Comparison of ENCODE assay signal across 1 mouse cellular context in genomic region chr6:71197636-71198535, GRCm38 (mm10).
TF ChIP-seq lines count a peak whose summit lies in the region.

No protein-coding gene starts in this region.

TF ChIP-seq in CH12.LX, 34 proteins besides CTCF, POLR2A, EP300 and RAD21 (continued from another document):
- TF ChIP-seq RCOR1 (conservative IDR thresholded peaks at IDR 0.05; ENCODE audit: low read depth, low read length) (peak; percentile 51; the same call in 1 of the 2 replicates), USF2 (conservative IDR thresholded peaks at IDR 0.05; ENCODE audit: low read depth, low read length) (no peak), MXI1 (IDR thresholded peaks at IDR 0.05; ENCODE audit: low read depth, low read length) (no peak; the same call in 1 of the 2 replicates), E2F4 (IDR thresholded peaks at IDR 0.05; ENCODE audit: insufficient replicate concordance, low read depth, low read length) (no peak), ZKSCAN1 (IDR thresholded peaks at IDR 0.05; ENCODE audit: borderline replicate concordance, low read depth, low read length) (no peak), IRF4 (IDR thresholded peaks at IDR 0.05; ENCODE audit: low read depth, low read length) (no peak), MAZ (IDR thresholded peaks at IDR 0.05; ENCODE audit: low read depth, low read length) (no peak), UBTF (IDR thresholded peaks at IDR 0.05; ENCODE audit: low read depth, low read length) (no peak), ZC3H11A (IDR thresholded peaks at IDR 0.05; ENCODE audit: low read depth, low read length) (no peak), ELF1 (IDR thresholded peaks at IDR 0.05; ENCODE audit: low read depth, low read length) (no peak), PAX5 (IDR thresholded peaks at IDR 0.05; ENCODE audit: low read length) (no peak), KAT2A (IDR thresholded peaks at IDR 0.05; ENCODE audit: insufficient replicate concordance, low read length) (no peak), TCF12 (IDR thresholded peaks at IDR 0.05; ENCODE audit: low read depth, low read length) (peak; percentile 50; the same call in 1 of the 2 replicates), NELFE (IDR thresholded peaks at IDR 0.05; ENCODE audit: low read depth, low read length) (no peak; the same call in 1 of the 2 replicates), ETS1 (conservative IDR thresholded peaks at IDR 0.05; ENCODE audit: low read depth, low read length) (no peak), POLR2AphosphoS2 (IDR thresholded peaks at IDR 0.05; ENCODE audit: low read depth, low read length) (no peak), MAX (IDR thresholded peaks at IDR 0.05; ENCODE audit: low read length) (no peak), NRF1 (IDR thresholded peaks at IDR 0.05; ENCODE audit: low read depth, low read length) (no peak), JUND (conservative IDR thresholded peaks at IDR 0.05; ENCODE audit: low read depth, low read length) (no peak), JUN (IDR thresholded peaks at IDR 0.05; ENCODE audit: insufficient read depth, low read depth, low read length) (no peak), HCFC1 (IDR thresholded peaks at IDR 0.05; ENCODE audit: low read depth, low read length) (no peak), MEF2A (IDR thresholded peaks at IDR 0.05; ENCODE audit: borderline replicate concordance, low read depth, low read length) (peak; percentile 38; the same call in 1 of the 2 replicates), GABPA (IDR thresholded peaks at IDR 0.05; ENCODE audit: insufficient replicate concordance, low read depth, low read length) (no peak), ZMIZ1 (IDR thresholded peaks at IDR 0.05; ENCODE audit: low read depth, low read length) (no peak), CHD2 (IDR thresholded peaks at IDR 0.05; ENCODE audit: low read length) (no peak), TBP (conservative IDR thresholded peaks at IDR 0.05; ENCODE audit: low read depth, low read length) (peak; percentile 13; the same call in 1 of the 2 replicates), SIN3A (IDR thresholded peaks at IDR 0.05; ENCODE audit: low read length) (no peak), BHLHE40 (IDR thresholded peaks at IDR 0.05; ENCODE audit: low read depth, low read length) (no peak), SMC3 (IDR thresholded peaks at IDR 0.05; ENCODE audit: low read depth, low read length) (no peak)
TF ChIP-seq in CH12.LX: peak in this region for 4.
